Mouse (Mus musculus): Measurements from ENCODE around the gene Cdca7. TPM values are rescaled to one million over a fixed set of nuclear protein-coding genes. Genes with fewer than 3 reads are reported as not detected.

The Cdca7 gene
- polyA plus RNA-seq, 1 experiment from 2014 or later, result 38.0 TPM

DNA sequence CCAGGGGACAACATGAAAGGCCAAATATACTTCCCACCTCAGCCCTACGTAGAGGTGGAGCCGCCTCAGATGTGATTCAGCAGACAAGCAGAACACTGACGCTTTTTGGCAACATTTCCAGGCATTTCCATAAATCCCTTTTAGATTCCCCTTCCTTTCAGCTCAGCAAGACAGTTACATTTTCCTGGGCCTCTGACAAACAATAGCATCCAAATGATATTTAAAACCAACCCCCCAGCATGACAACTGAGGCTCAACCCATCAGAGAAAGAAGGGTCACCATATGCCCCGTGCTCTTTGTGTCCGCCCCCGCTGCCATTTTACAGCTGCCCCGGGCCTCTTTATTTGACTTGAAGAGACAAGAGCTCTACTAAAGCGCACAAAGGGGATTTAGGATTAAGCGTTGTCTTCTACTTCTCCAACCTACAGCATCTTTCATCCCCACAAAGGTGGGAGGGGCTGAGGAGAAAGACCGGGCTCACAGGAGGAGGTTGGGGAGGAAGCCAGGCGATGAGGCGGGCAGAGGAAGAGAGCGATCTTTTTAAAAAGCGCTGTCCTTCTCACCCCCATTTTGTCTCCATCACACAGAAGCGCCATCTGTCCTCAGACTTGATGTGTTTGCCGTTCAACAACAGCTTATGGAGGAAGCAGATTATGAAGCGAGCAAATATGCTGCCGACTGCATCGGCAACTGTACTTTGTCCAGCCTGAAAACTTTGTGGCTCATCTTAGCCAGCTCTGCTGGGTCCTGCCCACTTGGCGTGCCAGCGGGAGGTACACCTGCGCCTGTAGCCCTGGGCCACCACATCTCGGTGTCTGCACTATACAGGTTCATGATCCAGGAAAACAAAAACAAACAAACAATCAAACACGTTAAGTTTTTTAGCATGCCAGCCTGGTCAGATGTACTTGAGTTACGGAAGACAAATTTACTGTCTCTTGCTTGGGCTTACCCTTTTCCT is 53.7 kb downstream of the Cdca7 start:
- WGBS, result 47% methylated on average over 25 of the region's 25 CpGs
- no peak for ATAC-seq (ENCODE audit: insufficient number of reproducible peaks, insufficient read depth, low FRiP score, low read depth)
- Histone ChIP-seq H3K9ac (ENCODE audit: low read length) (no peak overlapping the region), H3K4me3 (ENCODE audit: control insufficient read depth in 1 of 2, insufficient read depth in 1 of 2, low read depth in 1 of 2, low read length in 2 of 2) (0 out of 4 replicates have a peak overlapping the region, but pooled peaks of 1 of the 2 experiments have one; percentile 9), H3K36me3 (ENCODE audit: control insufficient read depth, insufficient read depth, low read length) (no peaks in the 10 kb centered on the region), H3K27me3 (ENCODE audit: control insufficient read depth, insufficient read depth, low read length) (no peaks in the 10 kb centered on the region), H3K4me2 (ENCODE audit: low read length) (peak overlapping the region; percentile 31), H3K4me1 (ENCODE audit: control insufficient read depth in 2 of 2, insufficient read depth in 2 of 2, low read length in 2 of 2) (no peaks in the 10 kb centered on the region; a peak in 2 of 4 replicates), H3K9me3 (ENCODE audit: control insufficient read depth, low read length) (no peaks in the 10 kb centered on the region), H3K27ac (replicated peaks in 1 of 2; ENCODE audit: control insufficient read depth in 1 of 2, insufficient read depth in 1 of 2, low read depth in 2 of 2, low read length in 2 of 2) (no peak overlapping the region)

DNA sequence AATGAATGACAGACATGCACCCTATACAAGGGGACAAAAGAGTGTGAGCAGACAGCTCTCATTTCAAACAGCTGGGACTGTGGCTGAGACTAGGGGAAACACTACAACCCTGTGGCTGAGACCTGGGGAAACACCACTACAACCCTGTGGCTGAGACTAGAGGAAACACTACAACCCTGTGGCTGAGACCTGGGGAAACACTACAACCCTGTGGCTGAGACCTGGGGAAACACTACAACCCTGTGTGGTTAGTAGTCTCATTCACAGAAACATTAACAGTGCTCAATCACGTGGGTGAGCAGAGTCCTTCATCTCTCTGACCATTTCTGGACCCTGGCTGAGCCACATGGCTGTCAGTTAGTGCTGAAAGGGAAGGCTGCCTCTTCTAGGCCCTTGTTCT is 59.9 kb downstream of the Cdca7 start:
- no peak overlapping the region for H3K4me3 ChIP-seq (ENCODE audit: control insufficient read depth in 1 of 2, insufficient read depth in 1 of 2, low read depth in 1 of 2, low read length in 2 of 2)
- no peak overlapping the region for H3K27ac ChIP-seq (replicated peaks in 1 of 2; ENCODE audit: control insufficient read depth in 1 of 2, insufficient read depth in 1 of 2, low read depth in 2 of 2, low read length in 2 of 2)
- H3K9me3 ChIP-seq (ENCODE audit: control insufficient read depth, low read length), result no peaks in the 10 kb centered on the region
- H3K36me3 ChIP-seq (ENCODE audit: control insufficient read depth, insufficient read depth, low read length), result no peaks in the 10 kb centered on the region
- no peak for ATAC-seq (ENCODE audit: insufficient number of reproducible peaks, insufficient read depth, low FRiP score, low read depth)
- H3K4me1 ChIP-seq (ENCODE audit: control insufficient read depth in 2 of 2, insufficient read depth in 2 of 2, low read length in 2 of 2), result peaks cover 2 to 3% of the 10 kb centered on the region in 2 experiments; a peak in 2 of 4 replicates
- H3K4me2 ChIP-seq (ENCODE audit: low read length), result no peak overlapping the region
- H3K27me3 ChIP-seq (ENCODE audit: control insufficient read depth, insufficient read depth, low read length), result no peaks in the 10 kb centered on the region
- 39% methylated on average over 1 of the region's 1 CpGs for WGBS
- H3K9ac ChIP-seq (ENCODE audit: low read length), result no peak overlapping the region

Other genes with a start within 250 kb of the Cdca7 start
- 85.1 and 91.0 TPM in 2 replicates for gene Map3k20, start 190.5 kb upstream of the Cdca7 start, polyA plus RNA-seq (2014; fragmentation: Nextera tagmentation; extraction: Ambion mirVana)

All from heart, embryonic 14.5 days (tissue).